Mouse (Mus musculus): Measurements from ENCODE around the gene Lyl1.

- peak; percentile 56 for TF ChIP-seq POLR2A (IDR thresholded peaks at IDR 0.05; ENCODE audit: low read depth, low read length)
- TF ChIP-seq CTCF (IDR thresholded peaks at IDR 0.05; ENCODE audit: extremely low read depth, insufficient read length, insufficient replicate concordance, low read depth, low read length), result no peak
Observed at GRCm38 (mm10) chr8:84687705-84688100, 13.6 kb upstream of the Lyl1 start, which contains the start of gene Nacc1.
